Mouse (Mus musculus): ENCODE measurements around the gene Irf6.

DNA sequence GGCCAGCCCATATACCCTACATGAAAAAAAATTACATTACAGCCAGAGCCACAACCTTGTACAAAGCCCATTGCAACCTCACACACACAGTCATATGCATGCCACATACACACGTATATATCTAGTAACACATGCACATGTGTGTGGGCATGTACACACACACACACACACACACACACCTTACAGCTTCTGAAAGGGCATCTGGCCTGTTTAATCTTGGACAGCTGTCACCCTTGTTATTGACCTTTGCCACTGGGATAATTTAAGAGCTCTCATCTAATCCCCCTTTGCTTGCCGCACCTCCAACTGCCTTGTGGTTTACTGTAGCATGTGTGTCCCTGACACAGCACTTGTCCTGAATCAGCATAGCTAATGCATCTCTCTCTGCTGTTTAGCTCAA, 50.9 kb downstream of the Irf6 start:
- no peak for TF ChIP-seq POLR2A (IDR thresholded peaks at IDR 0.05; ENCODE audit: low read depth, low read length)
- no peak for TF ChIP-seq CTCF (IDR thresholded peaks at IDR 0.05; ENCODE audit: extremely low read depth, insufficient read depth, insufficient read length, insufficient replicate concordance)

All from spleen, adult 2 months (tissue).